Mouse (Mus musculus): ENCODE results near the gene Ccn1.

Ccn1 gene

GRCm38 (mm10) chr3:145649852-145650202, at the start of gene Ccn1:
TSS of gene Ccn1 (minus strand) at chr3:145649981.
- peak in 1 of 2 experiments; percentile 7 for DNase-seq (ENCODE audit: low spot score in 2 of 2)

GRCm38 (mm10) chr3:145693361-145693760, 43.6 kb upstream of the Ccn1 start:
- no peak for DNase-seq (ENCODE audit: low spot score in 2 of 2)

GRCm38 (mm10) chr3:145692037-145692436, 42.3 kb upstream of the Ccn1 start:
- DNase-seq (ENCODE audit: low spot score in 2 of 2) = no peak

DNA sequence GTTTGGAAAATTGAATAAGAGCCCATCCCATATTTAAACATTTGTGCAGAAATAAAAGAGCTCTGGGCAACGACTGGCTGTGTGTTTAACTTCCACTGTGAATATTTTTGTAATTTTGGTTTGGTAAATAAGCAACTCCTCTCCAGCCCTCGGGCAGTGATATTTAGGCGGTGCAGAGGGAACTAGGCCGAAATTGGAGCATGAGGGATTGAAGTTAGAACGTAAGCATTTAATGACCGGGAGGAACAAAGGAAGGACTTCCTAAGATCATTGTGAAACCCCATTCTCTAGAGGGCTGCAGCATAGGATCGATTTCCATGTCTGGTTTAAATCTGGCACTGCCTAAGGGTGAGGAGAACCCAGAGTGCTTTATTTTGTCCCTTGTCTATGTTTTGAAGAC, 41.6 kb upstream of the Ccn1 start:
- DNase-seq (ENCODE audit: low spot score in 2 of 2) = no peak

DNA sequence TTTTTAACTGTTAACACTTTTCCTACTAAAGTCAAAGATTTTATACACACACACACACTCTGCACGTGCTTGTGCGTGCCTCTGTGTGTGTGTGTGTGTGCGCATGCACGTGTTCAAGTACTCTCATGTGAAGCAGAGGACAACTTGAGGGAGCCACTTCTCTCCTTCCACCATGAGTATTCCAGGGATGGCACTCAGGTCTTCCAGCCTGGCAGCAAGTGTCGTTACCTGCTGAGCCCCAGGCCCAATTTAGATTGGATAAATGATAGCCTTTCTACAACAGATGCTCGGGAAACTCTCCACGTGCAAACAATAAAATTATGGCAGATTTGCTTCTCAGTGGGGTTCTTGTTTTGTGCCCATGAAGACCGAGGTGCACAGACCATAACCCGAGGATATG, 39.5 kb upstream of the Ccn1 start:
- DNase-seq (ENCODE audit: low spot score in 2 of 2) = no peak

DNA sequence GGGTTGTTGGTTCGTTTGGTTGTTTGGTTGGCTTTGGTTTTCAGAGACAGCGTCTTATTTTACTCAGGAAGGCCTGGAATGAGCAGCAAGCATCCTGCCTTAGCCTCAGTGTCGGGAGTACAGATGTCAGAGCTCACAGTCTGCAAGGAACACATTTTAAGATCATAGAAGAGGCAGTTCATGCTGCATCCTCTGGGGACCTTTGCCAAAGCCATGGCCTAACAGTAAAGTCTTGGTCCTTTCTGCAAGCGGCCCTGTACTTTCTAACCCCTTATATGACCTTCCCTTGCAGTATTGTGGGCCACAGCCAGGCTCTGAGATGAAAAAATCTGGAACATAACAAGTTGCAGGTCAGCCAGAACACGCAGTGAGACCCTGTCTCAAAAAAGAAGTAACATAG, 38.1 kb upstream of the Ccn1 start:
- DNase-seq (ENCODE audit: low spot score in 2 of 2) = no peak

DNA sequence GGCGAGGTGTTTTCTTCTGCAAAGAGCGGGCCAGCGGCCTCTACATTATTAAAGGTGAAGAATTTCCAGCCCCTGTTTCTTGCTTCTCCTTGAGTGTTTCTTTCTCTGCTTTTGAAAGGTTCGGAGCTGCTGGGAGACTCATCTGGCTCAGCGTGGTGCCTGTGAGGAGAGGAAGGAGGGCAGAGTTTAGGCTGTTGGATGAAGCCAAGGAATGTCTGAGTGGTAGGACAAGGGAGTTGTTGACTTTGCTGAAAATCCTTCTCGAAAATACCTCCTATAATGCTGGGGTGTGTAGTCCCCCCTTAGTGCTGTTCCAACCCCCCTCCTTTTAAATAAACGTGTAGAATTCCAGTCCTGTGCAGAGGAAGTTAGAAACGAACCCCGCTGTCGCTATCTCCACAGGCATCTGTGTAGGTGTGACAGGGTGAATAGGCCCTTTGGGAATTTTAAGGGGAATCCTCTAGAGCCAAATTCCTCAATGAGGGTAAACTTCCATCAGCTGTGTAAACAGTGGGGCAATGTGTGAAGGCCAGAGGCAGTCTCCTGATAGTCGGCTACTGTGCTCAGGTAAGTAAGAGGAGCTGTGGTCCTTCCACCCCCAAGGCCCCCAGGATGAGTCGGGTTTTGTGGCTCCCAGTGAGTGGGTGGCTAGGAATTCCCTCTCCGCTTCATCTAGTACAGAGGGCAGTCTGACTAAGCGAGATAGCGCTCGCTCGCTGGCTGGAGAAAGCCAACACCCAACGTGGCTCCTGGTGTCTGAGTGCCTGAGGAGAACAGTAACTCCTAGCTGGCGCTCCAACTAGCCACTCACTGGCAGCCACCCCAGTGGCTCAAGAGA, 35.0 kb upstream of the Ccn1 start:
- no peak for DNase-seq (ENCODE audit: low spot score in 2 of 2)

- DNase-seq (ENCODE audit: low spot score in 2 of 2) = no peak
These were observed 34.4 kb upstream of the Ccn1 start for GRCm38 (mm10) chr3:145684201-145684600.

DNA sequence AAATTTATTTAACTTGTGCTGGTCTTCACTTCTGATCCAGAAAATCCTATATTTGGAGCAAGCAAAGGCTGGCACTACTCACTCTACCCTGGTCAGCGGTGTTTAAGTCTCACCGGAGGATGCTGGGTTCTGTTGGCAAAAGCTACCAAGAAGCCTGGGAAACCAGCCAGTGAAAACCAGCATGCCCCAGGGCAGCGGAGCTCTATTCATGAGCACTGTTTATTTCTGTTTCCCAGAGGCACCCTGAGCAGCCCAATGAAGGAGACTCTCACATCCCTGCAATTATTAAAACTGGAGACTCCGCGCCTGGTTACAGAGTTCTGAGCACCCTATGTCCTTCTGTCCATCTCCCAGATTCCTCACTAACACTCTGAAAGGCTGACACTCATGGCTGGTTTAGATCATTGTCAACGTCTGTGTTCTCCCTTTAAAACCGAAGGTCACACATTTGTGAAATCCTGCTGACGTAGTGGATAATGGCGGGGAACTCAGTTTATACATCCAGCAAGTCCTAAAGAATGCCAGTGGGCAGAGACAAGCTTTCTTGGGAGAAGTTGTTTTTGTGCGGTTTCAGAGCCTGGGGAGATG, 31.7 kb upstream of the Ccn1 start:
- no peak for DNase-seq (ENCODE audit: low spot score in 2 of 2)

- no peak for DNase-seq (ENCODE audit: low spot score in 2 of 2)
These were observed 30.9 kb upstream of the Ccn1 start for GRCm38 (mm10) chr3:145680686-145681085.

DNA sequence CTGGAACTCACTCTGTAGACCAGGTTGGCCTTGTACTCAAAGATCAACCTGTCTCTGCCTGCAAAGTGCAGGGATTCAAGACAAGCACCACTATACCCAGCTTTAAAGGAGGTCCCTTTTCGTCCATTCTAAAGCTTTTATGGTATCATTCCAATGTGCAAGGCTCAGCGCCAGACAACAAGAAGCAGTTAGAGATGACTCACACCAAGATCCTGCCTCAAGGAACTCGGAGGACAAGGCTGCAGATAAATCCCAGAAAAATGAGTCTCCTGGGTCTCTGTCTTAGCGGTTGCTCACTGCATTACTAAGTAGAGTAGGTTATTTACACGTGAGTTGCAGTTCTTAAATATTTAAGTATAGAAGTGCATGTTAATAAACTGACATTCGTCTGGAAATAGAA, 26.4 kb upstream of the Ccn1 start:
- DNase-seq (ENCODE audit: low spot score in 2 of 2) = no peak

DNA sequence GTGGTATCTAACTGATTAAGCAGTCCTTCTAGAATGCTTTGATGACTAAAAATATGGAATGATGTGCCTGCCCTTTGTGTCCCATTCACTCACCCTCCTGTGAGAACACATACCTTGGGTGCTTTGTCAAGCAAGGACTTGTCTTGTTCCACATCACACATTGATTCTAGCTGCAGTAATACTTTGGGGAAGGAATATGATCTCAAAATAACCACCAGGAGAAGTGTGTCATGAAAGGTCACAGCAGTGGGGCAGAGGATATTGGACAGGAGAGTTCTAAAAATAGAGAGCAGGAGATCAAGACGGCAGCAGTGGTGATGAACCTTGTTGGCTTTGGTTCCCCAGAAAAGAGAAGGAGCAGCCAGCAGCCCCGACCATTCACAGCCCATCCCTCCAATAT, 25.0 kb upstream of the Ccn1 start:
- DNase-seq (ENCODE audit: low spot score in 2 of 2) = no peak

GRCm38 (mm10) chr3:145666383-145666782, 16.6 kb upstream of the Ccn1 start:
- no peak for DNase-seq (ENCODE audit: low spot score in 2 of 2)

- DNase-seq (ENCODE audit: low spot score in 2 of 2) = no peak
These were observed 7.4 kb upstream of the Ccn1 start for GRCm38 (mm10) chr3:145656993-145657713.

GRCm38 (mm10) chr3:145654944-145655343, 5.2 kb upstream of the Ccn1 start:
- no peak for DNase-seq (ENCODE audit: low spot score in 2 of 2)

DNA sequence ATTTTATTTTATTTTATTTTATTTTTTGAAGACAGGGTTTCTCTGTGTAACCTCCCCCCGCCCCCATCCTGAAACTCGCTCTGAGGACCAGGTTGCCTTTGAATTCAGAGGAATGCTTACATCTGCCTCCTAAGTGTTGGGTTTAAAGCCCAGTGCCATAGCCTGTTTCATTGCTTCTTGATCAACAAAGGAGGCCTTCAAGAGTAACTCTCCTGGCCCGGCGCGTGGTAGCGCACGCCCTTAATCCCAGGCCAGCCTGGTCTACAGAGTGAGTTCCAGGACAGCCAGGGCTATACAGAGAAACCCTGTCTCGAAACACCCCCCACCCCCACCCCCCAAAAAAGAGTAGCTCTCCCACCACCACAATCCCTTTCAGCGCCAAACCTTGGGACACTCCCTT, 4.2 kb upstream of the Ccn1 start:
- no peak for DNase-seq (ENCODE audit: low spot score in 2 of 2)

- DNase-seq (ENCODE audit: low spot score in 2 of 2) = peak; percentile 8
These were observed 3.6 kb upstream of the Ccn1 start for GRCm38 (mm10) chr3:145653191-145653940.

GRCm38 (mm10) chr3:145652322-145653131, 2.7 kb upstream of the Ccn1 start:
- DNase-seq (ENCODE audit: low spot score in 2 of 2) = no peak

GRCm38 (mm10) chr3:145651978-145652321, 2.2 kb upstream of the Ccn1 start:
- no peak for DNase-seq (ENCODE audit: low spot score in 2 of 2)

DNA sequence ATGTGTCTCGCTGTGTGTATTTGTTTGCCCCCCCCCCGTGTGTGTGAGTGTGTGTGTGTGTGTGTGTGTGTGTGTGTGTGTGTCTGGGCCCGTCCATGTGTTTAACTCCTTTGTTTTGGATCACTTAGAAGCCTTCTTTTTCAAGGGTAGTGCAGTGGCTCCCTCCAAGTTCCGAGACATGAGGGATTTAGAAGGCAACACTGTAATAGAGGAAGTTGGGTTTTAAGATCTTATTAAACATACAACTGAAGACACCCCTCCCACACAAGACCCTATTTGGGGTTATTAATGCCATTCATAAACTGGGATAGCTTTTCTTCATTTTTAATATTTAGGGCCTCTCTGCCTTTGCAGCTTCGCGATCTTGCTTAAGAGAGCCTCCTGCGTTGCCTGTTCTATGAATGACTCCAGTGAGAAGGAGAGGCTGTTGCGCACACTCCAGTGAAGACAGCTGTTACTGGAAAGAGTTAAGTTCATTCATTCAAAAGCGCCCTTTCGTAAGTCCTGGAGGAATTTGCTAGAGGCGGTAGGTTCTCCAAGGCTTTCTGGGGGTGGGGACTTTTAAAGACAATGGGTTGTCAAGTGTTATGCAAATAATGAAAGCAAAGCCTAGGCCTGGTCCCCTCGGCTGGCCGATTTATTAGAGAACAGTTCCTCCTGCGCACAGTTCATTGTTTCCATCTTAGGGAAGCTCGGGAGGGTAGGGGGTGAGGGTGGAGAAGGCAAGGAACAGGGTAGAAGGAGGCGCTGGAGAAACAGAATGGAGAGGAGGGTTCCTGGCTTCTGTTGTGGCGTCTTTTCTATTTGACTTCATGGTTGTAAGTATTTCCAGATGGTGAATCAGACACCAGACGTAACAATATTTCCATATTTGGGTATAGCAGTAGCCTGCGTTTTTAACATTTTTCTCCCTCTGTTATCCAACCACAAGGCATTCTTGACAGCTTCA, 1.5 kb upstream of the Ccn1 start:
- no peak for DNase-seq (ENCODE audit: low spot score in 2 of 2)
